Mouse (Mus musculus) layer of hippocampus, postnatal 25 days (tissue): ENCODE data around the gene Tma16. TPM values are rescaled to one million over a fixed set of nuclear protein-coding genes. Genes with fewer than 3 reads are reported as not detected.

Experiments
- DNase-seq, 2 experiments: peaks; one replicate each; pipeline ENCODE4 v3.0.0; 2022; ENCODE audit warnings: mixed read lengths in 2 of 2, low spot score in 1 of 2; ENCODE audit errors: extremely low spot score in 1 of 2
- total RNA-seq, 2 experiments: library from RNA; stranded (reverse); gene quantifications; 2 replicates each; pipeline ENCODE4 v1.2.3; 2021

Gene Tma16
- total RNA-seq, 2 experiments from 2014 or later = 8.6 to 12.2 TPM

- DNase-seq = no peak
These were observed 55.7 kb downstream of the Tma16 start for GRCm38 (mm10) chr8:66430639-66431038.

Other genes with a start within 250 kb of the Tma16 start
- gene Tktl2, start 25.2 kb upstream of the Tma16 start, total RNA-seq = under 1 TPM; 0.19 to 0.30 TPM
- 10 to 100 TPM in 1 of 2 experiments, 1 to 10 TPM in 1; 9.9 to 10.2 TPM for gene Npy5r, start 201.6 kb upstream of the Tma16 start, total RNA-seq
- gene Npy1r, start 210.7 kb upstream of the Tma16 start, total RNA-seq = 10 to 100 TPM; 26.9 to 34.7 TPM